Mouse (Mus musculus) embryonic facial prominence, embryonic 12.5 days (tissue): ENCODE measurements at regions not wholly inside any gene's neighbourhood (a gene's known extent, or its start where the extent isn't known, plus 50 kb on each side); places are given as distances from the start of the nearest gene placed in this dataset.

Source experiments
- ATAC-seq: fragments of 200-750 bp; cut with Nextera tagmentation; 2 replicates; pipeline ENCODE4 v1.8.0; 2017; ENCODE audit not compliant: insufficient number of reproducible peaks, insufficient read depth, low FRiP score, low TSS enrichment
- H3K27ac ChIP-seq: fragments of 300-500 bp; sonication (generic); 2 replicates; pipeline ENCODE4 v1.5.1; 2016; ENCODE audit warnings: mild to moderate bottlenecking
- H3K27me3 ChIP-seq: fragments of 300-500 bp; sonication (generic); 2 replicates; pipeline ENCODE4 v1.6.1; 2016; ENCODE audit warnings: mild to moderate bottlenecking, moderate library complexity
- H3K36me3 ChIP-seq: fragments of 300-500 bp; sonication (generic); 2 replicates; pipeline ENCODE4 v1.6.1; 2016; ENCODE audit warnings: mild to moderate bottlenecking
- H3K4me1 ChIP-seq: fragments of 300-500 bp; sonication (generic); 2 replicates; pipeline ENCODE4 v1.6.1; 2016
- H3K4me2 ChIP-seq: fragments of 300-500 bp; sonication (generic); replicated peaks from 2 replicates; pipeline ENCODE4 v1.6.1; 2016; ENCODE audit warnings: mild to moderate bottlenecking, moderate library complexity
- H3K4me3 ChIP-seq: fragments of 300-500 bp; sonication (generic); 2 replicates; pipeline ENCODE4 v1.5.1; 2016; ENCODE audit warnings: mild to moderate bottlenecking
- H3K9ac ChIP-seq: fragments of 300-500 bp; sonication (generic); 2 replicates; pipeline ENCODE4 v1.6.1; 2016; ENCODE audit warnings: mild to moderate bottlenecking, moderate library complexity
- H3K9me3 ChIP-seq: fragments of 300-500 bp; sonication (generic); 2 replicates; pipeline ENCODE4 v1.6.1; 2016; ENCODE audit warnings: mild to moderate bottlenecking, moderate library complexity
- WGBS: fragments of 180-500 bp; shearing (Covaris S2); methylation state at CpG from one replicate; pipeline ENCODE4 v1.1.7; 2016; 5-methylcytosine and 5-hydroxymethylcytosine counted together

DNA sequence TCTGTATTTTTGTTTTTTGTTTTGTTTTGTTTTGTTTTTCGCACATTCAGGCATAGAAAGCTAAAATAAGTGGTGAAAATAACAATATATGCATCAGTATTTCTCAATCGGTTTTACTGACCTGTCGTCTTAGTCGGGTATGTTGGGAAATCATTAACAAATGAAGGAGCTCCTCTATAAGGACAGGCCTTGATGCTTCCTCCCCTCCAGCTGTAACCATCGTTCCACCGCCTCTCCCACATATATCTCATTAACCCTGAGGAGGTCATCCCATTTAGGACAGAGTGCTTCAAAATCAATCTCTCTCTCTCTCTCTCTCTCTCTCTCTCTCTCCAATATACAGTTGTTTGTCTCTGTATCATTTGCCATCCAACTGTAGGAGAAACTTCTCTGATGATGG is 492.4 kb downstream of the Efnb2 start:
- H3K9ac ChIP-seq: no peak overlapping the region
- no peaks in the 10 kb centered on the region for H3K36me3 ChIP-seq
- no peaks in the 10 kb centered on the region for H3K9me3 ChIP-seq
- H3K27ac ChIP-seq: no peak overlapping the region
- H3K4me2 ChIP-seq: no peak overlapping the region
- no peak overlapping the region for H3K4me3 ChIP-seq
- WGBS: 80% methylated on average over 6 of the region's 6 CpGs
- H3K4me1 ChIP-seq: no peaks in the 10 kb centered on the region
- no peaks in the 10 kb centered on the region for H3K27me3 ChIP-seq
- ATAC-seq: no peak

DNA sequence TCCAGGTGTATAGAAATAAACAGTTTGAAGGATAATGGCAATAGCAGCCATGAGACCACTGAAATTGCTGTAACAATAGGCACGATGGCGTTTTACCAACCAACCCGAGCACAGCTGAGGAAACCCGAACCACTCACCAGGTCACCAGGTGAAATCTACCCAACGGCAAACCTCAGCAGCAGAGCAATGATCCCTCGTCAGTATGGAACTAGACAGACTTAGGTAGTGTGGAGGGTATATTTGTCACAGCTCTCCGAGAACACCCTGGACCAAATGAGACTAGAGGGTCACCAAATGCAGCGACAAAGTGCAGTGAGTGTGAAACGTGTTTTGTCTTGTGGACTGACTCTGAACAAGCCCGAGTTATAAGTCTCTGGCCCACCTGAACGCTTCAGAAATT is 492.8 kb downstream of the Efnb2 start:
- Histone ChIP-seq H3K27ac (no peak overlapping the region), H3K9ac (no peak overlapping the region), H3K4me1 (no peaks in the 10 kb centered on the region), H3K36me3 (no peaks in the 10 kb centered on the region), H3K27me3 (no peaks in the 10 kb centered on the region), H3K9me3 (no peaks in the 10 kb centered on the region), H3K4me3 (no peak overlapping the region), H3K4me2 (no peak overlapping the region)
- ATAC-seq: no peak
- WGBS: 77% methylated on average over 11 of the region's 11 CpGs

DNA sequence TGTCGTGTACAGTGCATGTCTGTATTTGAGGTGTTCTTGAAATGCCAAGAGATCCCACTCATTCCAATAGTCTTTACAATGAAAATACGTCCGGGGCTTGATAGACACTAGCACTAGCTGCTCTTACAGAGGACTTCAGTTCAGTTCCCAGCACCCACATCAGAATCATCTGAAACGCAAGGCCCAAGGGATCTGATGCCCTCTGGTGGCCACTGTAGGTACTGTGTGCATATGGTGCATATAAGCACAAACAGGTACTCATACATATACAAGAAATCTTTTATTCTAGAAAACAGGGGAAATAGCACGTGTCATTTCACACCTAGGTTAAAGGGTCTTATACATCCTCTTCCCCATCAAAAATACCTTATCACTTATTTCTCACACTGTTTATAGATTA is 513.5 kb downstream of the Efnb2 start:
- no peaks in the 10 kb centered on the region for H3K4me1 ChIP-seq
- no peak overlapping the region for H3K4me3 ChIP-seq
- ATAC-seq: no peak
- H3K9me3 ChIP-seq: peaks cover 4% of the 10 kb centered on the region; the same call in 1 of the 2 replicates
- no peak overlapping the region for H3K27ac ChIP-seq
- WGBS: 90% methylated on average over 5 of the region's 5 CpGs
- no peaks in the 10 kb centered on the region for H3K36me3 ChIP-seq
- no peak overlapping the region for H3K4me2 ChIP-seq
- no peaks in the 10 kb centered on the region for H3K27me3 ChIP-seq
- H3K9ac ChIP-seq: no peak overlapping the region

DNA sequence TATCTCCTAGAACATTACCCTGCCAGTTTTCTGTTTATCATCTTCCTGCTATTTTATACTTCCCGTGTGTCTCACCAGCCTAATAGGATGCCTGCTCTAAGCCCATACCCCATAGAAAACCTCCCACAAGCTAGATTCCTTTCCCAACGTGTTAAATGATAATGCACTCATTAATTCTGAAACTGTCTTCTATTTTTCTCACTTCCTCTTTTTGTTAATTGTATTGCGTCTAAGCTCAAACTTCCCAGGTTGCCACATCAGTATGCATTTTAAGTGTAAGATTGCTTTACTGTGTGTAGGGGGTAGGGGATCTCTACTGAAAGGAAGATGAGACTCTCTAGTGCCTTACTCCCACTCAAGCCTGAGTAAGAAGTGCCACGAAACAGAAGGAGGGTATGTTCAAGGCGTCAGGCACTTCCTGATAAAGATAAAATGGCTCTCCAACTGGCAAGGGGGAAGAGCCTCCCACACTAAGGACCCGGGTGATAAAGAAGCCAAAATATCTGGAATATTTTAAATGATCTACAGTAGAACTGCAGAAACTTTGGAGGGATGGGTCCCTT is 518.0 kb downstream of the Efnb2 start:
- Histone ChIP-seq H3K27ac (no peak overlapping the region), H3K4me3 (no peak overlapping the region), H3K9ac (no peak overlapping the region), H3K27me3 (no peaks in the 10 kb centered on the region), H3K36me3 (no peaks in the 10 kb centered on the region), H3K9me3 (peaks cover 4% of the 10 kb centered on the region; the same call in 1 of the 2 replicates), H3K4me2 (no peak overlapping the region), H3K4me1 (no peaks in the 10 kb centered on the region)
- ATAC-seq: no peak
- WGBS: 72% methylated on average over 6 of the region's 6 CpGs

DNA sequence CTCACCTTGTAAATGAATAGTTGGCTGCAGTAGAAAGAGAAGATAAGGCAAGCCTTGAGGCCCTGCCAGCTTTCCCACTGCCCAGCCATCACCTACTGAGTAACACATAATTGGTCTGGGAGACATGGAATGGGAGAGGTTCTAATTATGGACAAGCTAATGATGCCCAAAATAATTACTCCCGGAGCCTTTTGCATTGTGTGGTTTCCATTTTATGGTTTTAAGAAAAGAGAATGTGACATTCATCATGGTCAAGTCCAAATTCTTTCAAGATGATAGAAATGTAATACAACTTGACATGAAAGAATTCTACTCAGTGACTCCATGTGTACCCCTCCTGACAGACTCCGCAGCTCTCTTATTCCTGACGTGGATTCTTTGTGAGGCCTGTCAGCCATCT is 518.6 kb downstream of the Efnb2 start:
- Histone ChIP-seq H3K4me2 (no peak overlapping the region), H3K4me1 (no peaks in the 10 kb centered on the region), H3K9me3 (peaks cover 2% of the 10 kb centered on the region; the same call in 1 of the 2 replicates), H3K9ac (no peak overlapping the region), H3K27me3 (no peaks in the 10 kb centered on the region), H3K36me3 (no peaks in the 10 kb centered on the region), H3K4me3 (no peak overlapping the region), H3K27ac (no peak overlapping the region)
- no peak for ATAC-seq
- WGBS: 47% methylated on average over 3 of the region's 3 CpGs

DNA sequence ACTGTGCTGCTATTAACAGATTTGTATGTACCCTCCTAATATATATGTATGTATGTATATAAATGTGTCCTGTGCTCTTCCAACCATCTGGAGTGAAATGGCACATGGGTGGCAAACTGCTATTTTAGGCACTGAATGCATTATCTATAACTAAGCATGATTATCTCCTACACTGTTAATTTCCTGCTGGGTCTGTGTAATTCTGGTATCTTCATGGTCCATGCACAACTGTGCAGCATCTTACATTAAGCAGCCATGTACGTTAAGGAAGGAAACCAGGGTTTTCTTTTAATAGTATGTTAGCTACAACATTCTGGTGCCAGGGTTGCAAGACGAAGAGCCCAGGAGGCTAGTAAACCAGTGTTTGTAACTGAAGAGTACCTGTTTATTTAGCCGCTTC is 521.3 kb downstream of the Efnb2 start:
- no peaks in the 10 kb centered on the region for H3K36me3 ChIP-seq
- no peak overlapping the region for H3K27ac ChIP-seq
- ATAC-seq: no peak
- H3K9me3 ChIP-seq: no peaks in the 10 kb centered on the region
- H3K9ac ChIP-seq: no peak overlapping the region
- H3K4me3 ChIP-seq: no peak overlapping the region
- H3K4me1 ChIP-seq: peaks cover 2% of the 10 kb centered on the region; the same call in 1 of the 2 replicates
- no peak overlapping the region for H3K4me2 ChIP-seq
- H3K27me3 ChIP-seq: no peaks in the 10 kb centered on the region
- 85% methylated on average over 3 of the region's 3 CpGs for WGBS

DNA sequence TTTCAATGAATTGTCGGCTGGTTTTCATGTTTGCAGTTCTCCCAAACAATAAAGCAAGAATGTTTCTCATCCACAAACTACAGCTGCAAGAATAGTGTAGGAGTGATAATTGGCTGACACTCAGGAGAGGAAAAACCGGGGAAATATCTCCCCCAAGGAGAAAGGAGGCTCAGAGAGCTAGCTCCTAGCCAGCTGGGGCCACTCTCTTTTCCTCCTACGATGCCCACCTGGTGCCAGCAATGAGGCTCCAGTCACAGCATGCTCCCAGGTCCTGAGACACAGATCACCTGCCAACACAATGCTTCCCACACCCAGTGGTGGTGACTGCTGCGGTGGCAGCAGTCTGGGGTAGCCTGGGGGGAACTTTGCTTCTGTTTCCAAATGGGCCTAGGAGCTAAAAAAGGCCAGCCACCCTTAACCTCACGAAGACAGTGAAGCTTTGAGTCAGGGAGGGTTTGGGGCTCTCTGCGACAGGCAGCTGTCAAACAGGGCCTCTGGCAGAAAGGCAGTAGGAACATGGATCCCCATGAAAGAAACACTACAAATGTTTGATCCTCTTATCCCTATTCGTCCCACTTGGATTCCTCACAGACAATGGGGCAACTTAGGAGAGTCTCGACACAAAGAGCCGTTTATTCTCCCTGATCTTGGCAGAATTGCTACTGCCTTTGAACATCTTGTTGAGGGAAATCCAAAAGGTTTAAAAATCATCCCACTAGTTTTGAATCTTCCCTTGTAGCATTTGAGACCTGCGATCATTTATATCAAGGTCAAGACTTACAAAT is 527.8 kb downstream of the Efnb2 start:
- no peaks in the 10 kb centered on the region for H3K9me3 ChIP-seq
- H3K27ac ChIP-seq: no peak overlapping the region
- ATAC-seq: no peak
- no peak overlapping the region for H3K4me3 ChIP-seq
- no peaks in the 10 kb centered on the region for H3K36me3 ChIP-seq
- WGBS: 20% methylated on average over 10 of the region's 10 CpGs
- H3K9ac ChIP-seq: no peak overlapping the region
- no peak overlapping the region for H3K4me2 ChIP-seq
- H3K4me1 ChIP-seq: peaks cover 2% of the 10 kb centered on the region; the same call in 1 of the 2 replicates
- peaks cover 5% of the 10 kb centered on the region; the same call in 1 of the 2 replicates for H3K27me3 ChIP-seq

DNA sequence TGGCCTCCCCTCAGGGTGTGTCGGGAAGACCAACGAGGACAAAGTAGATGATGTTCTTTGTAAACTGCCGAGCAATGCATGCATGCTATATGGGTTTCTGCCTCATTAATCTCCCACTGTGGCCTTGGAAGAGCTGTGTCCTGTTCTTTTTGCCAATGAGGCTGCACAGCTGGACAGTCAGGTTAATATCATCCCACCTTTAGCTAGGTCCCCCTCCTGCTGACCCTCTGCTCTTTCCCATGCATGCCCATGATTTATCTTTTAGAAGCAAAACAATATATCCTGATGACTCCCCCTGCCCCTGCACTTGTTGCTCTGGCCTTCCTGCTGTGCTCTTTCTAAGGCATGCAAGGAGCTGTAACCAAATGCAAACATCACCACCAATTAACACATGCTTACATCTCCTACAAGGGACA is 529.1 kb downstream of the Efnb2 start:
- no peak overlapping the region for H3K4me3 ChIP-seq
- peaks cover 2% of the 10 kb centered on the region; the same call in 1 of the 2 replicates for H3K4me1 ChIP-seq
- no peak overlapping the region for H3K4me2 ChIP-seq
- 23% methylated on average over 3 of the region's 3 CpGs for WGBS
- peaks cover 5% of the 10 kb centered on the region; the same call in 1 of the 2 replicates for H3K27me3 ChIP-seq
- H3K27ac ChIP-seq: no peak overlapping the region
- no peaks in the 10 kb centered on the region for H3K9me3 ChIP-seq
- ATAC-seq: no peak
- no peak overlapping the region for H3K9ac ChIP-seq
- H3K36me3 ChIP-seq: no peaks in the 10 kb centered on the region

DNA sequence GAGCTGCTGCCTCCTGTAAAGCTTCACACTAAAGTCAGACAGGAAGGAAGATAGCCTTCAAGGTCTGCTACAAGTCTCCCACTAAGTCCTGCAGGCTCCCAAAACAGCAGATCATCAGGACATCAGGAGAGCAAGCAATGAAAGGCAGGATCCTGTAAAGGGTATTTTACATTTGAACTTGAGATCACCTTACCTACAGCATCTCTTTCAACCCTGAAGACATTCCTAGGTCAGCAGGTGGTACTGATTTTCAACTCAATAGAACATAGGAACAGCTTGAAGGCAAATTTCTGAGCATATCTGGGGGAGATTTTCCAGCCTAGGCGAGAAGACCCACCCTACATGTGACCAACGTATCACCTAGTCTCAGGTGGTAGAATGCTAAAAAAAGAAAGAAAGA is 530.2 kb downstream of the Efnb2 start:
- no peak overlapping the region for H3K4me3 ChIP-seq
- no peak for ATAC-seq
- H3K9me3 ChIP-seq: no peaks in the 10 kb centered on the region
- peaks cover 5% of the 10 kb centered on the region; the same call in 1 of the 2 replicates for H3K27me3 ChIP-seq
- H3K36me3 ChIP-seq: no peaks in the 10 kb centered on the region
- peaks cover 2% of the 10 kb centered on the region; the same call in 1 of the 2 replicates for H3K4me1 ChIP-seq
- H3K27ac ChIP-seq: no peak overlapping the region
- WGBS: 32% methylated on average over 2 of the region's 2 CpGs
- no peak overlapping the region for H3K9ac ChIP-seq
- no peak overlapping the region for H3K4me2 ChIP-seq

DNA sequence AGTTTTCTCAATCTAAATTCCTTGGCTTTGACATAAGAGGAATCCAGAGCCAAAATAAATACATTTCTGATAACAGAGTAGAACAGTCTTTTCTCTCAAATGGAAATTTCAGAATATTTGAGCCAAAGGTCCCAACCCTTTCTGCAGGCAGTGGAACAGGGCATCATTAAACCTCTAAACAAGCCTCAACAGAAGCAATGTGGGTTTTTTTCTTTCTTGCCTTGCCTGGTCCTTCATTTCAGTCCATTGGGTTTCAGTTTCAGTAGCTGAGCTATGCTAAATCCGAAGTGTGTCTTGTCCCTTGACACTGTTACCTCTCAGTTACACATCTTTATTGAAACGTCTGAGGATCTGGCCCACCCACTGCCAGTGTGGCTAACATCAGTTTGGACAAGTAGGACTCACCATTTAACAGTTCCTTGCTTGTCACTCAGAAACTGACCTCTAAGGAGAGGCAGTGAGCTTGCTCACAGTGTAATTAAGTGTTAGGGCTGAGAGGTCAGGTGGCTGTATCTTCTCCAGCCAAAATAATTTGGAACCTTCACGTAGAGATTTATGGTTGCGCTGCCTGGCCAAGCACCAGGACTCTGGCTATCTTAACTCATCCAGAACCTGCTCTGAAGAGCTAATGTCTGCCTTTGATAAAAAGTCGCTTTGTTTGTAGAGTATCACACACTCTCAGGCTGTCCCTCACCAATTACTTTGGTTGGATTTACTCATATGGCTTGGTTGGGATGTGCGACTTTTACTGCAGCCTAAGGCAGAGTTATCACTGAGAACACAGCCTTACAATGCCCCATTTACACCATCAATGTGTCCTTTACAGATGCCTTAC is 545.2 kb downstream of the Efnb2 start:
- whole genome bisulfite sequencing: 63% methylated on average over 6 of the region's 6 CpGs
- Histone ChIP-seq H3K27ac (no peak overlapping the region), H3K9me3 (no peaks in the 10 kb centered on the region), H3K4me1 (no peaks in the 10 kb centered on the region), H3K27me3 (no peaks in the 10 kb centered on the region), H3K36me3 (no peaks in the 10 kb centered on the region), H3K4me3 (no peak overlapping the region), H3K4me2 (no peak overlapping the region), H3K9ac (no peak overlapping the region)
- no peak for ATAC-seq

DNA sequence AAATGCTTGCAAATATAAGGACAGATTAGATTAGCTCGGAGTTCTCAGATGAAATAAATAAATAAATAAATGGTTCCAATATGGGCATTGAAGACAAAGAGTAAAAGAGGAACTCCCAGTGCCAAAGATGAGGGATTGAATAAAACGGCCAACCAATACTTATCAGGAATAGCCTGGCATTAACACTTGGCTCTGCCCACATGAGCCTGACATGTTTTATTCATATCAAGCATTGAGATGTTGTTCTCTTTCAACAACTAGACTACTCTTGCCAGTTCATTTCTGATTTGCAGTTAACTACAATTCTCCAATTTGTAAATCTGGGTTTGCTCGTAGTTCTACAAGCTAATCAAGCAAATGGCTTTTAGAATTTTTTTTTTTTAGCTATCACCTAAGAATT is 546.4 kb downstream of the Efnb2 start:
- no peak overlapping the region for H3K4me2 ChIP-seq
- no peak overlapping the region for H3K9ac ChIP-seq
- no peaks in the 10 kb centered on the region for H3K4me1 ChIP-seq
- WGBS: 84% methylated on average over 3 of the region's 3 CpGs
- H3K27ac ChIP-seq: no peak overlapping the region
- H3K9me3 ChIP-seq: no peaks in the 10 kb centered on the region
- no peak for ATAC-seq
- H3K27me3 ChIP-seq: no peaks in the 10 kb centered on the region
- no peaks in the 10 kb centered on the region for H3K36me3 ChIP-seq
- H3K4me3 ChIP-seq: no peak overlapping the region
